Mouse (Mus musculus): ENCODE data around the gene Tmem270.
"Not testable (repeated sequence)": the region's sequence is repeated elsewhere in the genome, so short reads cannot be mapped to it uniquely, and the experiment has no call there.

Gene Tmem270

GRCm38 (mm10) chr5:134906633-134907032 is at the start of gene Tmem270:
TSS of gene Tmem270 (minus strand) at chr5:134906733.
- DNase-seq (ENCODE audit: inconsistent ontology term) = no peak

- DNase-seq (ENCODE audit: inconsistent ontology term) = no peak
Measured at GRCm38 (mm10) chr5:134955491-134955890, 49.0 kb upstream of the Tmem270 start.

DNA sequence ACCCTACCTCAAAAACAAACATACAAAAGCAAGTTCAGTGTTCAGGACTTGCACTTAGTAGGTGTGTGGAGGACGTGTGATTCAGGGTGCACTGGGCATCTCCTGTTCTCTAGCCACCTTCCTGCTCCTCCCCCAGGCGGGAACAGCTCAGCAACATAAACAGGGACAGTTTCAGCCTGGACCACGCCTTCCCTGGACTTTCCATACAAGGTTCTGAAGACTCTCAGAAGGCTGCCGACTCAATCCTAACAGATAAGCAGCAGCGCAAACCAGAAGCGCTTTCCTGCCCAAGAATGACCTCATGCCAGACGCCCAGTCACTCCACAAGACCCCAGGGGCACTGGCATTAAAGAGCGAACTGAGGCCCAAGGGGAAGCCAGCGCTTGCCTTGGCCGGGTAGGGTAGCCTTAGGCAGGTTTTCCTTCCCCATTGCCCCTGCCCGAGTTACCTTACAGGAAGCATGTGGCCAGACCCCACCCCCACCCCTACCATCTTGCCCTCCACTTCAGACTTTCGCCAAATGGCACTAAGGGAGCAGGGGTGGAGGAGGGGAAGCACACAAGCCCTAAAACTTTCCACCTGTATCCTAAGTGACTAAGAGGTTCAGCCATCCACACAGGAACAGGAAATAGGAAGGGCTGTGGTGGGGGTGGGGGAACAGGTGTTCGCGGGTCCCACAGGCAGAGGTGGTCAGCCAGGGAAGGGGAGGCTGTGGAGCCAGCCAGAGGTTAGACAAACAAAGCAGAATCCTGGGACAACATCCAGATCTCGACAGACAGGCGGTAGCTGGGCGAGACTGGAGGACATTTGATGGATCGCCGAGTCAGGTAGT is 44.7 kb upstream of the Tmem270 start:
- DNase-seq (ENCODE audit: inconsistent ontology term) = no peak

DNA sequence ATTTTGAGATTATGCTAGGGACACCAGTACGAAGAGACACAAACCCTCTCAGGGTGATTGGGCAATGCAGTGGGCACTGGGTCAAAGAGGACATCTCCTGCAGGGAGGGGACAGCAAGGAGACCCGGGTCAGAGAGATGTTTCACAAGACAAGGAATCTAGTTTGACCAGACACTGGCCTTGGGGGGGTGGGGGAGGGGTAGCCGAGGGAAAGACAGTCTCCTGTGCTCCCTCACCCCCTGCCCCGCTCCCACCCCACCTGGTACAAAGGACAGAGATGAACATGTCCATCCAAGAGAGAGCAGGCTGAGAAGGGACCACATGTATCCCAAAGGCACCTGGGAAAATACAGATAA is 41.5 kb upstream of the Tmem270 start:
- DNase-seq (ENCODE audit: inconsistent ontology term) = no peak

DNA sequence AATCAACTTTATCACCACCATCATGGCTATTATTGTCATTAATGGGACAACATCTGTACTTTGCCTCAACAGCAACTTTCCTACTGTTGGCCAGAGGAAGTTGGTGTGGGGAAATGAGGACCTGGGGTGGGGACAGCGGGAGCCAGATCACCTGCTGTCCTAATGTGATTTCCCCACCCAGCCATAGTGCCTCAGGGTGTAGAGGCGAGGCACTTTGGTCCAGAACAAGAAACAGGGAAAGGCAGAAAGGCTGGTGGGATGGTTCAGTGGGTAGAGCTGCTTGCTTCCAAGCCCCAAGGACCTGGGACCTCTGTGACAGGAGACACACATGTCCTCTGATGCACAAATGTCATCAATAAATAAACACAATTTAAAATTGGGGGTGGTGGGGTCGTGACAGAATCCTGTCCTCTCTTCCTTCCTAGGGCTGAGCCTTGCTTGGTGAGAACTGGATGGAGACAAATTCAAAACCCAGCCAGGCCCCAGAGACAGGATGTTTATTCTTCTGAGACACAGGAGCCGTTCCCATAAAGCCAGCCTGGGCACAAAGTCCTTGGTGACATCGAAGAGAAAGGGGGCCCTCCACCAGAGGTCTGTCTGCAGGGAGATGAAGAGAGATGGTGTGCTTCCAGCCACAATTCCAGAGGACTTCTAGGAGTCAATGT is 41.0 kb upstream of the Tmem270 start:
- no peak for DNase-seq (ENCODE audit: inconsistent ontology term)

DNA sequence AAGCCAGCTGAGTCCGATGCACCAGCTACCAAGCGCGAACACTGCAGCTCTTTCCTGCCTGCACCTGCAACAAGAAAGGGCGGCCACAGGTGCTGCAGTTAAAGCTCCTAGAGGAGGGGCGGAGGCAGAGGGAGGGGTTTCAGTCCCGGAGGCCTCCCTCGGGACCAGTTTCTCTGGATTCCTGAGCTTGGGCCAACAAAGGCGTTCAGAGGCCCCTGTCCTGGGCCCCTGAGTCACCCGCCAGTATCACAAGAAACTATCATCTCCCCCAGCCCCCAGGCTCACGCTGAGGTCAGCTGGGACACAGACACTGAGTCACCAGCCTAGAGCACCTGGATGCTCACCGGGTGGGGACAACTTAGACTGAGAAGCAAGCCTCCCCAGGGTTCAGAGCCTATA is 40.3 kb upstream of the Tmem270 start, which contains the start of gene Cldn4:
Cldn4 (minus strand) TSS at position 78 of the 399 bp plus-strand sequence.
- DNase-seq (ENCODE audit: inconsistent ontology term) = peak; percentile 52

DNA sequence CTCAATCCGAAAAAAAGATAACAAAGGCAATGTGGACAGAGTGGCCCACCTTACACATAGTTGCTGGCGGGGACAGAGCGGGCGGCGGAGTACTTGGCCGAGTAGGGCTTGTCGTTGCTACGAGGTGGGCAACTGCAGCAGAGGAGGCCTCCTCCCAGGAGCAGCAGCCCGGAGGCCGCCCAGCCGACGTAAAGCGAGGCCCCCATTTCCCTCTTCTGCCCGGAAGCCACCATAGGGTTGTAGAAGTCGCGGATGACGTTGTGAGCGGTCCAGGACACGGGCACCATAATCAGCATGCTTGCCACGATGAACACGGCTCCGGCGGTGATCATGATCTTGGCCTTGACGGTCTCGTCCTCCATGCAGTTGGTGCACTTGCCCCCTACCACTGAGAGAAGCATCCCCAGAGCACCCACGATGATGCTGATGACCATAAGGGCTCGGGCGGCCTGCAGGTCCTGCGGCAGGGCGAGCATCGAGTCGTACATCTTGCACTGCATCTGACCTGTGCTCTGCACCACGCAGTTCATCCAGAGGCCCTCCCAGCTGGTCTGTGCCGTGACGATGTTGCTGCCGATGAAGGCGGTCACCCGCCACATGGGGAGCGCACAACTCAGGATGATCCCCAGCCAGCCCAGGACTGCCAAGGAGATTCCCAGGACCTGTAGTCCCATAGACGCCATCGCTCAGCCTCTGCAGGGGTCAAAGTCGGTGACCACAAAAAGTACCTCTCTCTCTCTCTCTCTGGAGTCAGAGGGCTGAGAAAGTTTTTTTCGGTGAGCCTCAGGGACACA is 39.7 kb upstream of the Tmem270 start:
- DNase-seq (ENCODE audit: inconsistent ontology term) = no peak

- no peak for DNase-seq (ENCODE audit: inconsistent ontology term)
Measured at GRCm38 (mm10) chr5:134945266-134945959, 38.9 kb upstream of the Tmem270 start.

DNA sequence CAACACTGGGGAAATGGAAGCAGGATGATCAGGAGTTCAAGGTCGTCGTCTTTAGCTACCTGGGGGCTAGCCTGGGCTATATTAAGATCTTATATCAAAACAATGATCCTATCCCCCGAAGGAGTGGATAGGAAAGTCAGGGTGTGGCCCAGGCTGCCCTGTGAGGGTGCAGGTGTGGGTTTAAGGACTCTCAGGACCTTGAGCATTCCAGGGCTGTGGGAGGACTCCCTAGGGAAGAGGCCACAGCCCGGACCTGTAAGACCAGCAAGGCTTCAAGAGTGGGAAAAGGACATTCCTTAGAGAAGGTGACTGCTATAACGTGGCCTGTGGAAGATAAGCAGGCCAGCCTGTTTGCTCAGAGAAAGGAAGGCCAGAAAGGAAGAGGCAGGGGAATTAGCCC is 37.6 kb upstream of the Tmem270 start:
- no peak for DNase-seq (ENCODE audit: inconsistent ontology term)

DNA sequence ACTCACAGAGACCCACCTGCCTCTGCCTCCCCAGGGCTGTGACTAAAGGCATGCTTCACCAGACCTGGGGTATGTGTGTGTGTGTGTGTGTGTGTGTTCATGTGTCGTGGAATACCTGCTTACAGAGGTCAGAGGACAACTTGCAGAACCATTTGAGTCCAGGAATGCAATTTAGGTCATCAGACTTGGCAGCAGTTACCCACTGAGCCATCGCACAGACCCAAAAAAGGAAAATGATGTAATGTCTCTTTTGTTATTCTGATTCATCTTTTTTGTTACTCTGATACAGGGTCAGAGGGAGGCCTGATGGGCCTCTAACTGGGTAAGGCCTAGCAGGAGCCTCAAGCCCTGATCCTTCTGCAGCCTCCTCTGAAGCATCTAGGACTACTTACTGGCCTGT is 36.2 kb upstream of the Tmem270 start:
- DNase-seq (ENCODE audit: inconsistent ontology term) = peak; percentile 89

GRCm38 (mm10) chr5:134941472-134942209 is 35.1 kb upstream of the Tmem270 start:
- DNase-seq (ENCODE audit: inconsistent ontology term) = no peak

GRCm38 (mm10) chr5:134939554-134939953 is 33.0 kb upstream of the Tmem270 start:
- not testable (repeated sequence) for DNase-seq (ENCODE audit: inconsistent ontology term)

- DNase-seq (ENCODE audit: inconsistent ontology term) = no peak
Measured at GRCm38 (mm10) chr5:134939069-134939468, 32.5 kb upstream of the Tmem270 start.

DNA sequence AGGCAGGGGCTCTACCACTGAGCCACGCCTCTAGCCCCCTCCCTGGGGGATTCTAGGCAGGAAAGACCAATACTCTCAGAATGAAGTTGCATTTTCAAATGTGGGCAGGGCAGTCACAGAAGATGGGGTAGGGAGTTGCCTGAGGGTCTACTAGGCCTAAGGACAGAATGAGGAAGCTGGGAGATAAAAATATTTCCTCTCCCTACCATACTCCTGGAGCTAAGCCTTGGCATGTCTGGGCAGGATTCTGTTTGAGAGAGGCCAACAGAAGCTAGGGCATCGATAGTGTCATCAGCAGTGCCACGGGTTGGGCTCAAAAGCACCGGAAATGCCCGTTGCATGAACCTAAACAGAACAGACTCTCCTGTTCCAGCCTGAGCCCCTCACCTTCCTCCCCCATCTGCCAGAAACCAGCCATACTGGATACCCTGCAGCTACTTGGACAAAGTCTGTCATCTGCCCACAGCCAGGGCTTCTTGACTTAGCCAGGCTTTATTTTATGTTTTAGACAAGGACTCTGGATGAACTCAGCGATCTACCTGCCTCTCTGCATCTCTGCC is 30.2 kb upstream of the Tmem270 start:
- no peak for DNase-seq (ENCODE audit: inconsistent ontology term)

DNA sequence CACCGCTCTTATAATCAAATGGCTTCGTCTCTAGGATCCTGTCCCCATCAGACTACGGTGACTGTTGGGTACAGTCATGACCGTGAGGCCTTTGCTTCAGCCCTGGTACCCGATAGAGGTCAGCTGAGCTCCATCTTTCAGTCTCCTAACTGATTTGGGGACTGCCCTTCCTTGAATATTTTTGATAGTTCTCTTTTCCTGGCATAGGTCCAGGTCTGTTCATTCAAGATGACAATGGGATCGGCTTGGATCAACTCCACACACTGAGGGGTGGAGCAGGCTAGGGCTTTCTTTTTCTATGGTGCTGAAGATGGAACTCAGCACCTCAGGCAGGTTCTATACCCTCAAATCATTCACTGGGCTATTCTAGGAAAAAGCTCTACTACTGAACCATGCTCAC is 29.5 kb upstream of the Tmem270 start:
- DNase-seq (ENCODE audit: inconsistent ontology term) = no peak

DNA sequence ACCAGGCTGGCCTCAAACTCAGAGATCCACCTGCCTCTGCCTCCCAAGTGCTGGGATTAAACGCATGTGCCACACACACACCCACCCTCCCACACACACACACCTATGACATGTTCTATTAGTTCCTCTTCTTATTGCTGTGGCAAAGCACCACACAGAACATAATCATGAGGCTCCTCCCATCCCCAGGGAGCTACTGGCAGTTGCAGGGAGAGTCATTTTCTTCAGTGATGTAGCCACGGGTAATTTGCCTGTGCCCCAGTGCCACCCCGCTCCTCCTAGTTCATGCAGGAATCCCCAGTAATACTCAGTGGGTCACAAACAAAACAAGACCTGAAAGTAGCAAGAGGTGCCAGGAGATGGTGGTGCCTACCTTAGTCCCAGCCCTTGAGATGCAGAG is 28.1 kb upstream of the Tmem270 start:
- DNase-seq (ENCODE audit: inconsistent ontology term) = no peak

GRCm38 (mm10) chr5:134933686-134934085 is 27.2 kb upstream of the Tmem270 start:
- not testable (repeated sequence) for DNase-seq (ENCODE audit: inconsistent ontology term)

DNA sequence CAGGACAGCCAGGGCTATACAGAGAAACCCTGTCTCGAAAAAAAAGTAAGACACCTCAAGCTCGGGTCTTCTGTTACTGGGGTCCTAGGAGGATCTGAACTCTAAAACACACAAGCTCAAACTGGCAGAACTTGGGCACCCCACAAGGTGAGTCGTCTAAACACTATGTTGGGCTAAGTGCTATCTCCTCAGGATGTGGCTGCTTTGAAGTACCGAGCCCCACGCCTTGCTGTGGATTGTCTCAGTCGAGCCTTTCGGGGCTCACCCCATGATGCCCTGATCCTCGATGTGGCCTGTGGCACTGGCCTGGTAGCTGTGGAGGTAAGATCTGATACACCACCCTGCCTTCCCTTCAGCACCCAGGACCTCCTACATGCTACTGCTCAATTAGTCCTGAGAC is 26.7 kb upstream of the Tmem270 start:
- DNase-seq (ENCODE audit: inconsistent ontology term) = no peak

- no peak for DNase-seq (ENCODE audit: inconsistent ontology term)
Measured at GRCm38 (mm10) chr5:134932903-134933276, 26.4 kb upstream of the Tmem270 start.

- peak; percentile 93 for DNase-seq (ENCODE audit: inconsistent ontology term)
Measured at GRCm38 (mm10) chr5:134932179-134932902, 25.8 kb upstream of the Tmem270 start, which contains the start of gene Mettl27. TSS of gene Mettl27 (plus strand) at chr5:134932368.

All from Muller cell, postnatal 12 days (primary cell).